Mouse (Mus musculus) forebrain, embryonic 14.5 days (tissue): ENCODE measurements around the gene Atg101. TPM values are rescaled to one million over a fixed set of nuclear protein-coding genes. Genes with fewer than 3 reads are reported as not detected.

Source experiments
- ATAC-seq: fragments of 200-750 bp; cut with Nextera tagmentation; 2 replicates; pipeline ENCODE4 v1.8.0; 2017; ENCODE audit warnings: mild to moderate bottlenecking, moderate library complexity
- DNase-seq: peaks from one replicate; pipeline ENCODE4 v3.0.0-alpha.2; 2015; ENCODE audit warnings: low spot score
- H3K27ac ChIP-seq: fragments of 300-500 bp; sonication (generic); 2 replicates; pipeline ENCODE4 v1.5.1; 2014; ENCODE audit warnings: low read depth, mild to moderate bottlenecking, control low read depth, low read length, moderate library complexity
- H3K27me3 ChIP-seq: fragments of 300-500 bp; sonication (generic); replicated peaks from 2 replicates; pipeline ENCODE4 v1.6.1; 2014; ENCODE audit warnings: low read length, control low read depth, mixed read lengths; ENCODE audit not compliant: control insufficient read depth, insufficient read depth
- H3K36me3 ChIP-seq: fragments of 300-500 bp; sonication (generic); 2 replicates; pipeline ENCODE4 v1.6.1; 2014; ENCODE audit warnings: low read length, control low read depth; ENCODE audit not compliant: control insufficient read depth, insufficient read depth
- H3K4me1 ChIP-seq: fragments of 300-500 bp; sonication (generic); 2 replicates; pipeline ENCODE4 v1.6.1; 2014; ENCODE audit warnings: antibody characterized with exemption, low read length, control low read depth; ENCODE audit not compliant: control insufficient read depth, insufficient read depth
- H3K4me2 ChIP-seq: fragments of 300-500 bp; sonication (generic); 2 replicates; pipeline ENCODE4 v1.6.1; 2014; ENCODE audit warnings: mild to moderate bottlenecking, control low read depth, low read length
- H3K4me3 ChIP-seq: fragments of 300-500 bp; sonication (generic); 2 replicates; pipeline ENCODE4 v1.5.1; 2014; ENCODE audit warnings: low read depth, low read length, control low read depth
- H3K9ac ChIP-seq: fragments of 300-500 bp; sonication (generic); 2 replicates; pipeline ENCODE4 v1.6.1; 2014; ENCODE audit warnings: mild to moderate bottlenecking, low read length, control low read depth, moderate library complexity
- H3K9me3 ChIP-seq: fragments of 300-500 bp; sonication (generic); replicated peaks from 2 replicates; pipeline ENCODE4 v1.6.1; 2016; ENCODE audit warnings: low read length, control low read depth, mixed read lengths; ENCODE audit not compliant: control insufficient read depth
- WGBS: fragments of 180-500 bp; shearing (Covaris S2); extraction: QIAGEN DNeasy Blood & Tissue Kit; methylation state at CpG from one replicate; pipeline ENCODE4 v1.1.7; 2014; 5-methylcytosine and 5-hydroxymethylcytosine counted together
- polyA plus RNA-seq: library from polyadenylated mRNA; unstranded; fragments of >200 nt; fragmentation: Nextera tagmentation; extraction: Ambion mirVana; gene quantifications from 2 replicates; pipeline ENCODE4 v1.2.1, GENCODE M21; 2014

The Atg101 gene
- polyA plus RNA-seq, 1 experiment from 2014 or later: 83.1 TPM

GRCm38 (mm10) chr15:101251930-101252329, 32.1 kb upstream of the Atg101 start:
- no peaks in the 10 kb centered on the region for H3K36me3 ChIP-seq
- H3K27ac ChIP-seq: no peak overlapping the region
- no peaks in the 10 kb centered on the region for H3K9me3 ChIP-seq
- H3K4me2 ChIP-seq: no peak overlapping the region
- 0 out of 2 replicates have a peak, but pooled peaks cover 3% of the 10 kb centered on the region for H3K4me1 ChIP-seq
- no peaks in the 10 kb centered on the region for H3K27me3 ChIP-seq
- no peak overlapping the region for H3K9ac ChIP-seq
- H3K4me3 ChIP-seq: no peak overlapping the region
- ATAC-seq: no peak
- WGBS: 83% methylated on average over 5 of the region's 5 CpGs
- DNase-seq: no peak

GRCm38 (mm10) chr15:101252614-101253013, 31.5 kb upstream of the Atg101 start:
- DNase-seq: no peak
- Histone ChIP-seq H3K4me1 (0 out of 2 replicates have a peak, but pooled peaks cover 3% of the 10 kb centered on the region), H3K27me3 (no peaks in the 10 kb centered on the region), H3K36me3 (no peaks in the 10 kb centered on the region), H3K4me3 (no peak overlapping the region), H3K9ac (no peak overlapping the region), H3K27ac (no peak overlapping the region), H3K9me3 (no peaks in the 10 kb centered on the region), H3K4me2 (no peak overlapping the region)
- 87% methylated on average over 6 of the region's 6 CpGs for WGBS
- ATAC-seq: no peak

GRCm38 (mm10) chr15:101253563-101253885, 30.5 kb upstream of the Atg101 start:
- no peaks in the 10 kb centered on the region for H3K9me3 ChIP-seq
- no peak for DNase-seq
- no peaks in the 10 kb centered on the region for H3K27me3 ChIP-seq
- peak; percentile 54 for ATAC-seq
- 0 out of 2 replicates have a peak, but pooled peaks cover 3% of the 10 kb centered on the region for H3K4me1 ChIP-seq
- peak overlapping the region; percentile 81; the same call in 1 of the 2 replicates for H3K9ac ChIP-seq
- 26% methylated on average over 3 of the region's 3 CpGs for WGBS
- peak overlapping the region; percentile 58 for H3K4me3 ChIP-seq
- no peak overlapping the region for H3K27ac ChIP-seq
- no peaks in the 10 kb centered on the region for H3K36me3 ChIP-seq
- H3K4me2 ChIP-seq: peak overlapping the region; percentile 91

GRCm38 (mm10) chr15:101253886-101254795, 29.9 kb upstream of the Atg101 start, which contains the start of gene Nr4a1:
Nr4a1 (plus strand) TSS chr15:101254269.
- 0 out of 2 replicates have a peak, but pooled peaks cover 3% of the 10 kb centered on the region for H3K4me1 ChIP-seq
- H3K9ac ChIP-seq: peak within 1 kb of the TSS; percentile 81
- H3K9me3 ChIP-seq: no peaks in the 10 kb centered on the region
- peak; percentile 73 for DNase-seq
- 1% methylated on average over 52 of the region's 82 CpGs for WGBS
- no peaks in the 10 kb centered on the region for H3K27me3 ChIP-seq
- no peaks in the 10 kb centered on the region for H3K36me3 ChIP-seq
- peak within 1 kb of the TSS; percentile 91 for H3K4me2 ChIP-seq
- ATAC-seq: peak; percentile 76
- H3K27ac ChIP-seq: no peak within 1 kb of the TSS
- peak within 1 kb of the TSS; percentile 58 for H3K4me3 ChIP-seq

GRCm38 (mm10) chr15:101255842-101256462, 28.1 kb upstream of the Atg101 start:
- 84% methylated on average over 7 of the region's 7 CpGs for WGBS
- Histone ChIP-seq H3K4me2 (no peak overlapping the region), H3K9ac (no peak overlapping the region), H3K27me3 (no peaks in the 10 kb centered on the region), H3K27ac (no peak overlapping the region), H3K9me3 (no peaks in the 10 kb centered on the region), H3K4me3 (no peak overlapping the region), H3K36me3 (no peaks in the 10 kb centered on the region), H3K4me1 (0 out of 2 replicates have a peak, but pooled peaks cover 3% of the 10 kb centered on the region)
- ATAC-seq (no peak), DNase-seq (no peak)

GRCm38 (mm10) chr15:101256463-101257206, 27.4 kb upstream of the Atg101 start:
- DNase-seq: no peak
- Histone ChIP-seq H3K36me3 (no peaks in the 10 kb centered on the region), H3K9ac (no peak overlapping the region), H3K4me3 (no peak overlapping the region), H3K9me3 (no peaks in the 10 kb centered on the region), H3K27me3 (no peaks in the 10 kb centered on the region), H3K27ac (no peak overlapping the region), H3K4me2 (no peak overlapping the region), H3K4me1 (0 out of 2 replicates have a peak, but pooled peaks cover 3% of the 10 kb centered on the region)
- no peak for ATAC-seq
- 80% methylated on average over 14 of the region's 14 CpGs for WGBS

- no peak overlapping the region for H3K9ac ChIP-seq
- H3K4me1 ChIP-seq: 0 out of 2 replicates have a peak, but pooled peaks cover 3% of the 10 kb centered on the region
- ATAC-seq (no peak), DNase-seq (no peak)
- 88% methylated on average over 11 of the region's 11 CpGs for WGBS
- no peak overlapping the region for H3K4me2 ChIP-seq
- no peaks in the 10 kb centered on the region for H3K36me3 ChIP-seq
- H3K27ac ChIP-seq: no peak overlapping the region
- no peaks in the 10 kb centered on the region for H3K27me3 ChIP-seq
- H3K9me3 ChIP-seq: no peaks in the 10 kb centered on the region
- no peak overlapping the region for H3K4me3 ChIP-seq
Observed at GRCm38 (mm10) chr15:101258420-101258819, 25.7 kb upstream of the Atg101 start.

GRCm38 (mm10) chr15:101259922-101260321, 24.1 kb upstream of the Atg101 start:
- no peak overlapping the region for H3K9ac ChIP-seq
- no peaks in the 10 kb centered on the region for H3K27me3 ChIP-seq
- no peak overlapping the region for H3K27ac ChIP-seq
- no peak overlapping the region for H3K4me3 ChIP-seq
- ATAC-seq (no peak), DNase-seq (no peak)
- no peaks in the 10 kb centered on the region for H3K9me3 ChIP-seq
- no peaks in the 10 kb centered on the region for H3K36me3 ChIP-seq
- 85% methylated on average over 3 of the region's 3 CpGs for WGBS
- H3K4me2 ChIP-seq: no peak overlapping the region
- no peaks in the 10 kb centered on the region for H3K4me1 ChIP-seq
